Mouse (Mus musculus): Measurements from ENCODE around the gene Gm20388. TPM values are rescaled to one million over a fixed set of nuclear protein-coding genes. Genes with fewer than 3 reads are reported as not detected.

The Gm20388 gene
- polyA plus RNA-seq, 1 experiment from 2014 or later, result 5.5 TPM

DNA sequence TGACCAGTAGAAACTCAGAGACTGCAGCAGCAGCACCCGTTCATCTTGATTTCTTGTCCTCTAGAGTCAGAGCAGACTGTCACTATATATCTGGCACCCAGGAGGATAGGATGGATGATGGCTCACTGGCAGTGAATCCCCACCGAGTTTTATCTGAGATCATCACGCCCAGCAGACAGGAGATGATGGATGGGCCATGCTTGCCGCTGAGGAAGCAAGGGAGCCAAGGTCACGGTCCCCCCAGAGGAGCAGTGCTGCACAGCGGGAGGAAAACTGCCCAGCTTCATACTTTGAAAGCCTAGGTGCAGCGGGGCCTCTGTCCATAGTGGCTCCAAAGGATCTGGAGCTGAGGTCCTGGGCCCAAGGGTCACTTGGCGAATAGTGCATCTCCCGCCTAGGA, 2122.1 kb downstream of the Gm20388 start:
- no peaks in the 10 kb centered on the region for H3K9me3 ChIP-seq
- H3K36me3 ChIP-seq, result no peaks in the 10 kb centered on the region
- no peaks in the 10 kb centered on the region for H3K4me1 ChIP-seq
- H3K4me2 ChIP-seq, result no peak overlapping the region
- no peaks in the 10 kb centered on the region for H3K27me3 ChIP-seq
- no peak for ATAC-seq (ENCODE audit: borderline replicate concordance, extremely low read depth, low FRiP score, low TSS enrichment)
- H3K9ac ChIP-seq, result no peak overlapping the region
- WGBS, result 20% methylated on average over 9 of the region's 9 CpGs
- no peak overlapping the region for H3K27ac ChIP-seq
- no peak overlapping the region for H3K4me3 ChIP-seq

DNA sequence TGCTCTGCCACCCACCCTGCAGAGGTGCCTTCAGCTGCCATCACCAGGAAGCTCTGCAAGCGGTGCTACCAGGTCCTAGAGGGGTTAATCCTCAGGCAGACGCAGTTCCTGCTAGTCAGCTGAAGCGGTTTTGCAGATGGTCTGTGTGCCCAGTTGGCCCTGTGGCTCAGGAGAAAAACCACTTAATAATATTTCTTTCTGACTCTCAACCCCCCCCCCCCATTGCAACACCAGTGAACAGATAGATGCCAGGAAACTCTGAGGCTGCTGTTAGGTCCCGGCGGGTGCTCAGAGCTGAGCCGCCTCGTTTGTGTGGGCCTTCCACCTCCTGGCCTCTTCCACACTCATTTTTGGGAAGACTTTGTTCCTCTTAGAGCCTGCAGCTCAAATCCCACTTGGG, 2124.9 kb downstream of the Gm20388 start:
- H3K4me3 ChIP-seq, result no peak overlapping the region
- no peaks in the 10 kb centered on the region for H3K27me3 ChIP-seq
- no peak for ATAC-seq (ENCODE audit: borderline replicate concordance, extremely low read depth, low FRiP score, low TSS enrichment)
- H3K4me2 ChIP-seq, result no peak overlapping the region
- no peaks in the 10 kb centered on the region for H3K4me1 ChIP-seq
- no peaks in the 10 kb centered on the region for H3K9me3 ChIP-seq
- no peak overlapping the region for H3K27ac ChIP-seq
- no peaks in the 10 kb centered on the region for H3K36me3 ChIP-seq
- H3K9ac ChIP-seq, result no peak overlapping the region
- 67% methylated on average over 7 of the region's 7 CpGs for WGBS

DNA sequence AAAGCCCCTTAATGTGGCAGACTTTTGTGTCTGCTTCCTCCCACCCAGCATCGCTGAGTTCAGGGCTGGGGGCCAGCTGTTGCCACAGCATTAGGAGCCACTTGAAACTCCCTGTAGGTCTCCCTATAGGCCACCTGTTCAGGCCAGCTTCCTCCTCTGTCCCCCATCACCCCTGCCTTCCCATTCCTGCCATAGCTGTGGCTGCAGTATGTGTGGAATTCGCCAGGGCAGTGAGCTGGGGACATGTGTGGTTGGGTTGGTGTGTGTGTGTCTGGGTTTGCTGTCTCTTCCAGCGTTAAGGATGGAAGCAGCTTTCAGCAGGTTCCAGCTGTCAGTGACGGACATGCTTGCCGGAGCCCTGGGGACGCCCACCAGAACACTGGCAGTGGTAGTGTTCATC, 2125.7 kb downstream of the Gm20388 start:
- Histone ChIP-seq H3K36me3 (no peaks in the 10 kb centered on the region), H3K4me2 (no peak overlapping the region), H3K4me1 (no peaks in the 10 kb centered on the region), H3K9me3 (no peaks in the 10 kb centered on the region), H3K27me3 (no peaks in the 10 kb centered on the region), H3K4me3 (no peak overlapping the region), H3K9ac (no peak overlapping the region), H3K27ac (no peak overlapping the region)
- WGBS, result 65% methylated on average over 6 of the region's 6 CpGs
- ATAC-seq (ENCODE audit: borderline replicate concordance, extremely low read depth, low FRiP score, low TSS enrichment), result no peak

DNA sequence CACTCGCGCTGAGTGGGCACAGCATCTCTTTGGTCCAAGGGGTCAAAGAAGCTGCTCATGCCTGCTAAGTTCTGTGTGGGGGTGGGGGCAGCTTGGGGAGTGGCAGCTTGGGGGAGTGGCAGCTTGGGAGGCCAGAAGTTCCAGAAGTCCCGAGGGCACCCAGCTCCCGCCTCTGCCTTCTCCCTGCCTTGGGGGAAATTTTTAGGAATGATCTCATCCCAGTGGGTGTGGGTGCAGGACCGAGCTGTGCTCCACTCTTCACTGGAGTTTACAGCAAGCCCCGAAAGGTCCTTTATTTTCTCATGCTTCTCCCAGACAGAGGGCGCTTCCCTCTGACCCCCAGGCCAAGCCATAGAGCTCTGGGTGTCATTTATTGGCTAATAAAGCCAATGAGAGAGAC, 2126.6 kb downstream of the Gm20388 start:
- Histone ChIP-seq H3K4me3 (no peak overlapping the region), H3K4me2 (no peak overlapping the region)
- 77% methylated on average over 7 of the region's 7 CpGs for WGBS

DNA sequence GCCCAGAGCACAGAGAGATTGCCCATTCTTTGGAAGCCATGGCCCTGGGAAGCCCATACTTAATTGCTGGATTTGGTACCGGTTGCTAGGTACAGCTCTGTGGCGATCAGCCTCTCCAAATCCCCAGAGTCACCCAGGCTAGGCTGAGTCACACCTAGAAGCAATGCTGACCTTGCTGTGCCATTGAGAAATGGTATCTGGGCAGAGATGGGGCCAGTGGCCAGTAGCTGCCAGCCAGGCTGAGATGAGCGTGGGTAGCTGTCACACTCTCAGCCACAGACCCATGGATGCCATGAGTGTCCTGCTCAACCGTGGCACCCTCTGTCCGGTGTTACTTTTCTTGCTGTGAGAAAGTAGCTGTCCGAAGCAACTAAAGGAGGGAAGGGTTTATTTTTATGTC, 2127.4 kb downstream of the Gm20388 start:
- no peaks in the 10 kb centered on the region for H3K9me3 ChIP-seq
- no peak overlapping the region for H3K4me3 ChIP-seq
- peaks cover 10% of the 10 kb centered on the region for H3K27me3 ChIP-seq
- no peak overlapping the region for H3K4me2 ChIP-seq
- H3K36me3 ChIP-seq, result no peaks in the 10 kb centered on the region
- H3K27ac ChIP-seq, result no peak overlapping the region
- no peak for ATAC-seq (ENCODE audit: borderline replicate concordance, extremely low read depth, low FRiP score, low TSS enrichment)
- peaks cover 10% of the 10 kb centered on the region for H3K4me1 ChIP-seq
- 84% methylated on average over 6 of the region's 6 CpGs for WGBS
- H3K9ac ChIP-seq, result no peak overlapping the region

More for the DNA sequence above, 2126.6 kb downstream of the Gm20388 start:
- no peaks in the 10 kb centered on the region for H3K9me3 ChIP-seq
- peaks cover 3% of the 10 kb centered on the region; the same call in 1 of the 2 replicates for H3K27me3 ChIP-seq
- ATAC-seq (ENCODE audit: borderline replicate concordance, extremely low read depth, low FRiP score, low TSS enrichment), result no peak
- H3K9ac ChIP-seq, result no peak overlapping the region
- no peak overlapping the region for H3K27ac ChIP-seq
- no peaks in the 10 kb centered on the region for H3K36me3 ChIP-seq
- peaks cover 3% of the 10 kb centered on the region; the same call in 1 of the 2 replicates for H3K4me1 ChIP-seq

DNA sequence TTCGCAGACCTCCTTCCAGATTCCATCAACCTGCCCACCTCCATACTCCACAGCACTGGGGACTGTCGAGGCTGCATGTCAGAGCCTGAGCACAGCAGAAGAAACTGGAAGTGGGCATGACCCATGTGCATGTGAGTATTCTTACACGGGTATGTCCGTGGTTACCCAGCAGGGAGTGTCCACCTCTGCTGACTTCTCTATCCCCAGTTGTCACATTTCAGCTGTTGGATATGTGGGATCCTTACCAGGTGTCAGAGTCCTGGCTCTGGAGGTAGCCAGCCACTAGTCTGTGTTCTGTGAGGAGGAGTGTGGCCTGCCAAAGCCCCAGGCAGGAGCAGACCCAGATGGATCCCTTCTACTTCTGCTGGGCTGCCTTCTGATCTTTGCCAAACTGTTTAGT, 2128.8 kb downstream of the Gm20388 start:
- Histone ChIP-seq H3K4me3 (no peak overlapping the region), H3K4me1 (peaks cover 15% of the 10 kb centered on the region), H3K27ac (no peak overlapping the region), H3K4me2 (no peak overlapping the region), H3K9me3 (no peaks in the 10 kb centered on the region), H3K36me3 (no peaks in the 10 kb centered on the region), H3K27me3 (peaks cover 21% of the 10 kb centered on the region), H3K9ac (no peak overlapping the region)
- WGBS, result 72% methylated on average over 4 of the region's 4 CpGs
- no peak for ATAC-seq (ENCODE audit: borderline replicate concordance, extremely low read depth, low FRiP score, low TSS enrichment)

DNA sequence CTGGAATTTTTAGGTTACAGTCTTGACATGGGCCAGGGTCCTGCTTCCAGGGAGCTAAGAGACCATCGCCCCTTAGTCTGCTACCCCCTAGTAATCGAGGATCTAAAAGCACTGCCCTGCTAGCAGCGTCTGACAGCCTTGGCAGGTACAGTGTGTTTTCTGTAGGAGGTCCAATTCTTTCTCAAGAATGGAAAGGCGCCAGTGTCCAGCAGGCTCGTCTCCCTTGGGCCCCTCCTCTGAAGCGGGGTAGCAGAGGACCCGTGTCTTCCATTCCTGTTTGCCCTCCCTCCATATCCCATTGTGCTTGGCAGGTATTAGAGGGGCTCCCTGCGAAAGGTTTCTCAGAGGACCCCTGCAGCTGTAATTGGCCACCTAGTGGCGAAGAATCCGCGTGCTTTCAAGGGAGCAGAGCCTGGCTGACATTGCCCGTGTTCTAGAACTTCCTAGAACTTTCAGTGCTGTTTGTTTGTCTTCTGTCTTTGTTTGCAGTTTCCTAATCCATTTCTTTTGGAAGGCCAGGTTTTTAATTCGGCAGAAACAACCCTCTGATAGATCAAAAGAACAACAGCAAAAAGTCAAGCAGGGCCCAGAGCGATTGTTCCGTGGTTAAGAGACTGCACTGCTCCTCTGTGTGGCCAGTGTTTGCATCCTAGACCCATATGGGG, 2136.7 kb downstream of the Gm20388 start:
- H3K4me1 ChIP-seq, result peaks cover 11% of the 10 kb centered on the region
- 59% methylated on average over 15 of the region's 15 CpGs for WGBS
- H3K4me2 ChIP-seq, result no peak overlapping the region
- H3K4me3 ChIP-seq, result no peak overlapping the region
- ATAC-seq (ENCODE audit: borderline replicate concordance, extremely low read depth, low FRiP score, low TSS enrichment), result no peak
- H3K9me3 ChIP-seq, result no peaks in the 10 kb centered on the region
- no peak overlapping the region for H3K9ac ChIP-seq
- H3K27me3 ChIP-seq, result peaks cover 21% of the 10 kb centered on the region
- H3K36me3 ChIP-seq, result no peaks in the 10 kb centered on the region
- H3K27ac ChIP-seq, result no peak overlapping the region

DNA sequence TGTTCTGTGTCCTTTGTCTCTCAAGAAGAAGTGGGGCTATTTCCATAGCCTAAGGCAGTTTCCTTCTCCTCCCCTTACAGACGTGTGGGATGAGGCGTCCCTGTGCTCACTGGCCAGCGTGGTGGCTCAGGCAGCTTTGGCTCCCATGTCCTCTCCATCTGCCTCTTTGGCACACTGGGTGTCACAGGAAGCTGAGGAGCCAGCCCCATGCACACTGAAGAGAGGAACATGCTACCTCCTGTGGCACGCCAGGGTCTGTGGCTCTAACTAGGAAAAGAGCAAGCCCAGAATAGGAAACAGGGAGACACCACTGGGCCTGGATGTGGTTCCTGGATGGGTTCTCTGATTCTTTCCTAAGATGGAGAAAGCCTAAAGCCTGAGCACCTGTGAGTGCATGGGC, 2138.6 kb downstream of the Gm20388 start:
- Histone ChIP-seq H3K9me3 (no peaks in the 10 kb centered on the region), H3K4me1 (no peaks in the 10 kb centered on the region), H3K27ac (no peak overlapping the region), H3K9ac (no peak overlapping the region), H3K36me3 (no peaks in the 10 kb centered on the region), H3K27me3 (peaks cover 5% of the 10 kb centered on the region), H3K4me3 (no peak overlapping the region), H3K4me2 (no peak overlapping the region)
- ATAC-seq (ENCODE audit: borderline replicate concordance, extremely low read depth, low FRiP score, low TSS enrichment), result no peak
- 91% methylated on average over 4 of the region's 4 CpGs for WGBS

DNA sequence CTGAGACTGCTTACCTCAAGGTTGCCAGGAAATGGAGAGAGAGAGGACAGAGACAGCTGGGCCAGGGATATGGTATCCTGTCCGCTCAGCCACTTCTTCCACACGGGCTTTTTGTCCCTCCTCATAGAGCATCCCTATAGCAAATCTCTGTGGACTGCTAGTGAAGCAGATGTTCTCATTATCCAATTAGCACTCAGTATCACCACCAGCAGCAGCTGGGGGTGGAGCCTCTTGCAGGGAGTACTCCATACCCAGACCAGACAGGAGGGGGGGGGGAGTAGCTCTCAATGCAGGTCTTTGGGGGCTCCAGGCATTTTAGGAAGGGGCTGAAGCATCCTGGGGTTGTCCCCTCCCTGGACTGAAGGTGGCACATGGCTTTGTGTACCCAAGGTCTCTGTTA, 2139.3 kb downstream of the Gm20388 start:
- Histone ChIP-seq H3K4me3 (no peak overlapping the region), H3K27me3 (no peaks in the 10 kb centered on the region), H3K4me1 (no peaks in the 10 kb centered on the region), H3K4me2 (no peak overlapping the region), H3K36me3 (no peaks in the 10 kb centered on the region), H3K9me3 (no peaks in the 10 kb centered on the region), H3K27ac (no peak overlapping the region), H3K9ac (no peak overlapping the region)
- no peak for ATAC-seq (ENCODE audit: borderline replicate concordance, extremely low read depth, low FRiP score, low TSS enrichment)
- 80% methylated on average over 2 of the region's 2 CpGs for WGBS

DNA sequence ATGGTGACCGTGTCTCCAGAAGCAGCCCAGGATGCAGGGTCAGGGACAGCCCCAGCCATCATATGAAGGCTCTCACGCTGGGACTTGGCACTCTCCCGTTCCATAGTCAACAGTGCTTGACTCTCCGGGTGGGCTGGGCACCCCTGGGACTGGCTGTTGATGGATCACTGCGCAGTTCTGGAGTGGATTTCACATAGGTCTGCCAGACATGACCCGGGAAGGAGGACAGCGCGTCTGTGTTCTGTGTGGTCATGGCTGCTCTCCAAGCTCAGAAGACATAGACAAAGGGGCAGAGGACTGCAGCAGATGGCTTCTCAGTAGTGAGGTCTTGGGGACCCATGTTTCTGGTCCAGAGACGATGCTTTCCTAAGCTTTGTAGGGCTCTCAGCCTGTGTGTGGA, 2140.0 kb downstream of the Gm20388 start:
- Histone ChIP-seq H3K36me3 (no peaks in the 10 kb centered on the region), H3K4me2 (no peak overlapping the region), H3K4me3 (no peak overlapping the region), H3K4me1 (no peaks in the 10 kb centered on the region), H3K9me3 (no peaks in the 10 kb centered on the region), H3K27me3 (no peaks in the 10 kb centered on the region), H3K9ac (no peak overlapping the region), H3K27ac (no peak overlapping the region)
- ATAC-seq (ENCODE audit: borderline replicate concordance, extremely low read depth, low FRiP score, low TSS enrichment), result no peak
- WGBS, result 75% methylated on average over 9 of the region's 9 CpGs

DNA sequence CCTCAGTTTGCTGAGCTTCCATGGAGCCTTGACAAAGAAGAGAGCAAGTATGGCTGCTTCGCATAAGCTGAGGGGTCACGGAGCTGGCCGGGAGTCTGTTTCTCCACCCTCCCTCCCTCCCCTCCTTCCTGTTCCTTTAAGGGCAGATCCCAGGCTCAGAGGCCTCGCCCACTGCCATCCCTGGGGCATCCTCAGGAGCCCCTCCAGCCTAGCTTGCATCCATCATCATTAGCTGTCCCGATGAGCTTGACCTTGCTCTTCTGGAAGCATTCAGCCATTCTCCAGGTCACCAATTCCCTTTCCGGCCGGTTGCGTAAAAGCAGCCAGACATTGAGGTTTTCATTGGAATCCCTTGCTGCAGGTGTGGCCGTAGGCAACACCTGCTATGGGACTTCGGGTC, 2144.7 kb downstream of the Gm20388 start:
- Histone ChIP-seq H3K4me2 (no peak overlapping the region), H3K4me1 (no peaks in the 10 kb centered on the region), H3K27me3 (0 out of 2 replicates have a peak, but pooled peaks cover 3% of the 10 kb centered on the region), H3K4me3 (no peak overlapping the region), H3K27ac (no peak overlapping the region), H3K9ac (no peak overlapping the region), H3K36me3 (no peaks in the 10 kb centered on the region), H3K9me3 (no peaks in the 10 kb centered on the region)
- no peak for ATAC-seq (ENCODE audit: borderline replicate concordance, extremely low read depth, low FRiP score, low TSS enrichment)
- 50% methylated on average over 10 of the region's 10 CpGs for WGBS

DNA sequence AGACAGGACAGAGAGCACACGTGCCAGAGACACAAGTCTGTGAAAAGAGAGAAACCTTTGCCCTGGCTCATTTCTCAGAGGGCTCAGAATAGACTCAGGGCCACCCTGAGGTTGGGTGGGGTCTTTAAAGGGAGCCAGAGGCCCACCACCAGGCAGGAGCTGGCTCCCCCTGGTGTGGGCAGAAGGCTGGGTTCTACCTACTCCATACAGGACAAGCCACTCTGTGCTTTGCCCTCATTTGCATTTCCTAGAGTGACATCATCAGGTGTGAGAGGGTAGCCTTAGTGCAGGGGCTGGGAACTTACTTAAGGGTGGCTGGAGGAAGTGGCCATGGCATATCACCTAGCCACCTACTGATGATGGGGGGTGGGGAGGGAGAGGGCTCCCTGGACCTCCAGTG, 2145.5 kb downstream of the Gm20388 start:
- Histone ChIP-seq H3K4me3 (no peak overlapping the region), H3K9me3 (no peaks in the 10 kb centered on the region), H3K27ac (no peak overlapping the region), H3K36me3 (no peaks in the 10 kb centered on the region), H3K27me3 (0 out of 2 replicates have a peak, but pooled peaks cover 4% of the 10 kb centered on the region), H3K9ac (no peak overlapping the region), H3K4me2 (no peak overlapping the region), H3K4me1 (no peaks in the 10 kb centered on the region)
- 44% methylated on average over 1 of the region's 1 CpGs for WGBS
- no peak for ATAC-seq (ENCODE audit: borderline replicate concordance, extremely low read depth, low FRiP score, low TSS enrichment)

DNA sequence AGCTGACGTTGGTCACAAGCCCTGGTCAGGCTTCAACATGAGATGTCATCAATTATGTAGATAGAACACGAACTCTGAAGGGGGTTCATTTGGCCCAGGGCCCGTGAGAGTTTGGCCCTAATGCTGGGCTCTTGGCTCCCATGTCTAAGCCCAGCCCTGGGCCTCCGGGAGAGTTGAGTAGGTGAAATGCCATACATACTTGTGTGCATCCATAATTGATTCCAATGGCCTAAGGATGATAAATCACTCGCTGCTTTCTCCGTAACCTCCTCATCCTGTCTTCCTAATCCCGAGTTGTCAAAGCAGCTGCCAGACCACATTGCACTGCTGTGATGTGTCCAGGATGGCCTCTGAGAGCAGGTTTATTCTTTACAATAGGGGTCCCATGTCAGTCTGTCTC, 2146.2 kb downstream of the Gm20388 start:
- H3K9ac ChIP-seq, result no peak overlapping the region
- no peaks in the 10 kb centered on the region for H3K4me1 ChIP-seq
- H3K27me3 ChIP-seq, result 0 out of 2 replicates have a peak, but pooled peaks cover 4% of the 10 kb centered on the region
- H3K4me2 ChIP-seq, result no peak overlapping the region
- H3K36me3 ChIP-seq, result no peaks in the 10 kb centered on the region
- no peaks in the 10 kb centered on the region for H3K9me3 ChIP-seq
- H3K27ac ChIP-seq, result no peak overlapping the region
- no peak overlapping the region for H3K4me3 ChIP-seq
- no peak for ATAC-seq (ENCODE audit: borderline replicate concordance, extremely low read depth, low FRiP score, low TSS enrichment)
- WGBS, result 34% methylated on average over 7 of the region's 7 CpGs

Data from lung, embryonic 15.5 days (tissue).